Mouse (Mus musculus): ENCODE results near the gene Eif6. TPM values are rescaled to one million over a fixed set of nuclear protein-coding genes. Genes with fewer than 3 reads are reported as not detected.
A peak's percentile ranks its signal among the peaks of the same experiment; 100 is the strongest.

Gene Eif6
- polyA plus RNA-seq, 1 experiment from 2014 or later: 148 TPM

DNA sequence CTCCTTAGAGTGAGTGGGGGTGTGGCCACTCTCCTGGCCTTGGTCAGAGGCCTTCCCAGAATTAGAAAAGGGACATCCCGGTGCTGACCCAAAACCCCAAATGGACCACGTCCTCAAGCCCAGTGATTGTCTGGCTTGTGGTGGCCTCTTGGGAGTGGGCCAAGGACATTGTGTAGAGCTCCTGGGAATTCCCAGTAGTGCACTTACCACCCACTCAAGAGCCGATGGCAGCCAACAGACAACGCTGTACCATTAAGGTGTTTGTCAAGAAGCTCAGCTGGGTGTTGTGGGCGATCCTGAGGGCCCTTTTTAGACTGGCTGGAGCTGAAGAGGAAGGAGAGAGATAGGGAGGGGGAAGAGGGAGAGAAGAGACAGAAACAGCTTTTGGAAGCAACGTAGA is 42.2 kb downstream of the Eif6 start:
- Histone ChIP-seq H3K4me2 (ENCODE audit: low read length) (no peak overlapping the region), H3K9me3 (ENCODE audit: control insufficient read depth, low read length) (no peaks in the 10 kb centered on the region), H3K36me3 (ENCODE audit: control insufficient read depth, insufficient read depth) (no peaks in the 10 kb centered on the region), H3K9ac (replicated peaks; ENCODE audit: low read depth, low read length) (no peak overlapping the region), H3K27ac (ENCODE audit: low read length) (no peak overlapping the region), H3K27me3 (replicated peaks; ENCODE audit: control insufficient read depth, insufficient read depth, low read length) (no peaks in the 10 kb centered on the region), H3K4me1 (replicated peaks; ENCODE audit: control insufficient read depth, insufficient read depth, low read length) (peaks cover 7% of the 10 kb centered on the region; the same call in 1 of the 2 replicates), H3K4me3 (replicated peaks; ENCODE audit: low read length) (no peak overlapping the region)
- ATAC-seq: no peak
- 77% methylated on average over 6 of the region's 6 CpGs for WGBS

DNA sequence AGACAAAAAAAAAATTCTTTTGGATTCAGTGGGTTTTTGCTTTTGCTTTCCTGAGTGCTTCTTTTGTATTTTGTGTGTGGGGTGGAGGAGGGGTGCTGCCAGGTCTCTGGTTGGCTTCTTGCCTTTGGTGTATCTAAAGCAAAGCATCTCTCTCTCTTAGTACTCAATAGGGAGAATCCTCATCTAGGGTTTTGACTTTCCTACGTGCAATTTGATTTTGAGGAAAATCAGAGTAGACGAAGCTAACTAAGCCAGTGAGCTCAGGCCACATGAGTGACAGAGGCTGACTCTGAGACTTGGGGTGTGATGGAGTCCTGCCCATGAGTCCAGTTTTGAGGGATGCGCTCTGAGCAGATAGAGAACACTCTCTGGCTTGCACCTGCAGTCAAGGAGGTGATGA is 47.2 kb downstream of the Eif6 start:
- no peaks in the 10 kb centered on the region for H3K36me3 ChIP-seq (ENCODE audit: control insufficient read depth, insufficient read depth)
- H3K4me3 ChIP-seq (replicated peaks; ENCODE audit: low read length): no peak overlapping the region
- H3K9ac ChIP-seq (replicated peaks; ENCODE audit: low read depth, low read length): no peak overlapping the region
- WGBS: 73% methylated on average over 3 of the region's 3 CpGs
- 0 out of 2 replicates have a peak, but pooled peaks cover 6% of the 10 kb centered on the region for H3K27me3 ChIP-seq (replicated peaks; ENCODE audit: control insufficient read depth, insufficient read depth, low read length)
- no peak for ATAC-seq
- no peak overlapping the region for H3K4me2 ChIP-seq (ENCODE audit: low read length)
- H3K4me1 ChIP-seq (replicated peaks; ENCODE audit: control insufficient read depth, insufficient read depth, low read length): peaks cover 34% of the 10 kb centered on the region
- H3K9me3 ChIP-seq (ENCODE audit: control insufficient read depth, low read length): no peaks in the 10 kb centered on the region
- H3K27ac ChIP-seq (ENCODE audit: low read length): no peak overlapping the region

DNA sequence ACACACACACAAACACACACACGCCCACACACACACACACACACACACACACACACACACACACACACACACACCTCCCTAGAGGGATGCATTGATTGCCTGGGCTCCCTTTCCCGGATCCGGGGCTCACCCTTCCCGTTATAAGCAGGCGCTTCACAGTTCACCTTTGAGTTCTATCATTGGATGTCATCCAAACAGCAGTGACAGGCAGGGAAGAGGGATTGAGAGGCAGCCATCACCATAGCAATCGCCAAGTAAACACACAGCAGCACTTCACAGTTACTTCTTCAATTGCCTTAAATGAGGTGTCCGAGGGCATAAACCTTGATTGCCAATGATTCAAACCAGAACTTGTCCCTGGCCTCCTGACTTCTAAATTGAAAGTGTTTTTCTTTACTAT is 47.7 kb downstream of the Eif6 start:
- no peak for ATAC-seq
- H3K36me3 ChIP-seq (ENCODE audit: control insufficient read depth, insufficient read depth): no peaks in the 10 kb centered on the region
- H3K4me3 ChIP-seq (replicated peaks; ENCODE audit: low read length): no peak overlapping the region
- no peak overlapping the region for H3K9ac ChIP-seq (replicated peaks; ENCODE audit: low read depth, low read length)
- no peaks in the 10 kb centered on the region for H3K9me3 ChIP-seq (ENCODE audit: control insufficient read depth, low read length)
- H3K4me2 ChIP-seq (ENCODE audit: low read length): no peak overlapping the region
- H3K27me3 ChIP-seq (replicated peaks; ENCODE audit: control insufficient read depth, insufficient read depth, low read length): 0 out of 2 replicates have a peak, but pooled peaks cover 6% of the 10 kb centered on the region
- H3K4me1 ChIP-seq (replicated peaks; ENCODE audit: control insufficient read depth, insufficient read depth, low read length): peaks cover 35% of the 10 kb centered on the region
- WGBS: 38% methylated on average over 7 of the region's 7 CpGs
- H3K27ac ChIP-seq (ENCODE audit: low read length): no peak overlapping the region

DNA sequence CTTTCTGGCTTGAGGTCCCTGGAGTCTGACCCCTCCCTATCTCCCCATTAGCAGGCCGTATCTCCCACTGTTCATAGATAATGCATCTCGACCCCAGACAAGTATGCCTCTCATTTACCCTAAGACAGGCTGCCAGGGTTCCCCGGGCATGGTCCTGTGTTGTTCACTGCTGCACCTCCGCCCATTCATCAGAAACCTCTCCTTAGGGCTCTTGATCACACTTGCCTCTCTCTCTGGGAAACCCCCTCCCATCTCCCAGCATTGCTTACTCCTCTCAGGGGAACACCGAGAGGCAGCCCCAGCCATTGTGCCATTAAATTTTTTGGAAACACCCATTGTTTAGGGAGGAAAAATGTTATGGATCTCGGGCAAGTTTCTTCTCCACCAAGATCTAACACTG is 48.7 kb downstream of the Eif6 start:
- Histone ChIP-seq H3K4me1 (replicated peaks; ENCODE audit: control insufficient read depth, insufficient read depth, low read length) (peaks cover 35% of the 10 kb centered on the region), H3K9ac (replicated peaks; ENCODE audit: low read depth, low read length) (no peak overlapping the region), H3K4me2 (ENCODE audit: low read length) (no peak overlapping the region), H3K27me3 (replicated peaks; ENCODE audit: control insufficient read depth, insufficient read depth, low read length) (peaks cover 12% of the 10 kb centered on the region), H3K36me3 (ENCODE audit: control insufficient read depth, insufficient read depth) (no peaks in the 10 kb centered on the region), H3K27ac (ENCODE audit: low read length) (no peak overlapping the region), H3K4me3 (replicated peaks; ENCODE audit: low read length) (no peak overlapping the region), H3K9me3 (ENCODE audit: control insufficient read depth, low read length) (no peaks in the 10 kb centered on the region)
- ATAC-seq: no peak
- 59% methylated on average over 6 of the region's 6 CpGs for WGBS

DNA sequence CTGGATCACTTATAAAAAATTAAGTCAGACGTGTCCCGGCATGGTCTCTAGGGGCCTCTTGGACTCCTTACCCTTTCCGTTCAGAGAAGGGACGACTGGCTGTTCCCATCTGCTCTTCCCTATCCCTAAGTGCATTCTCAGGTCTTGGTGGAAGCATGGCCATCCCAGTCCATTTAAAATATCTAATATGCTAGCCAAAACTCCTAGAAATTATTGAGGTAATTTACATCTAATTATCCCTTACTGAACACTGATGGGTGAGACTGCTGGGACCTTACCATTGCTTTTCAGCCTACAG is 49.1 kb downstream of the Eif6 start:
- Histone ChIP-seq H3K4me3 (replicated peaks; ENCODE audit: low read length) (no peak overlapping the region), H3K9me3 (ENCODE audit: control insufficient read depth, low read length) (no peaks in the 10 kb centered on the region), H3K9ac (replicated peaks; ENCODE audit: low read depth, low read length) (no peak overlapping the region), H3K4me1 (replicated peaks; ENCODE audit: control insufficient read depth, insufficient read depth, low read length) (peaks cover 35% of the 10 kb centered on the region), H3K4me2 (ENCODE audit: low read length) (no peak overlapping the region), H3K27me3 (replicated peaks; ENCODE audit: control insufficient read depth, insufficient read depth, low read length) (peaks cover 12% of the 10 kb centered on the region), H3K27ac (ENCODE audit: low read length) (no peak overlapping the region), H3K36me3 (ENCODE audit: control insufficient read depth, insufficient read depth) (no peaks in the 10 kb centered on the region)
- WGBS: 81% methylated on average over 4 of the region's 4 CpGs
- no peak for ATAC-seq

DNA sequence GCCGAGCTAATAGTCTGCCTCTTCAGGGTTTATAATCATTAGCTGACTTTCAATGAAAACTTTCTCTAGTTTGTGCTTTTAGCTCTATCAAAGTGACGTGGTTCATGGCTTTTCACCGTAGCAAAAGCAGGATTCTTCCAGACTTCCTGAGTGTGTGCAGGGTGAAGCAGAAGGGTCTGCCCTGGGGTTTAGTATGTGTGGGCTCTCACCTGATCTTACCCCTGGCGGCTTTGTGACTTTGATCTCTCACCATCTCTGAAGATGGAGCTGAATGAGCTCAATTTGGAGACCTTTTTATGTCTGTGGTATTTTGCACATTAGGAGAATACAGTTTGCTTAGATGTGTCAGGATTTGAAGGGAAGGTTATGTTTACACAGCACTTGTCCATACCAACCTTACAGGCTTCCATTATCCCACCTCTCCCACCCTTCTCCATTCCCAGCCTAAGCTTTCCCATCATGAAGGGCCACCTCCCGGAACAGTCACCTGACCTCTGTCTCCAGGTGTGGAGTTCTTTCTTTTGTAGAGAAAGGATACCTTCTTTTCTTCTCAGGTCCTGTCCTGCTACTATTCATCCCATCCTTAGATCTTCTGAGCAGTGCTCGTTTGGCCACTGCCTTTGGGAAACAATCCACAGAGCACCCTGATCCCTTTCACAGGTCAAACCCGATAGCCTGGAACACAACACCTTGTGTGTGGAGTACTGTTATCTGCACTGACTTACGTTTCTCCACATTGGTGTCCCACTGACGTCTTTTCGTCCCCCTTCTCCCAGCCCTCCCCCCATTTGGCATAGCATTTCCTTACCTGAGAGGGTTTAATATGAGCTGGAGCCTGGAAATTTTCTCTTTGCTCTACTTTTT is 49.7 kb downstream of the Eif6 start:
- Histone ChIP-seq H3K4me1 (replicated peaks; ENCODE audit: control insufficient read depth, insufficient read depth, low read length) (peaks cover 35% of the 10 kb centered on the region), H3K27me3 (replicated peaks; ENCODE audit: control insufficient read depth, insufficient read depth, low read length) (peaks cover 15% of the 10 kb centered on the region), H3K9me3 (ENCODE audit: control insufficient read depth, low read length) (no peaks in the 10 kb centered on the region), H3K4me3 (replicated peaks; ENCODE audit: low read length) (no peak overlapping the region), H3K27ac (ENCODE audit: low read length) (no peak overlapping the region), H3K36me3 (ENCODE audit: control insufficient read depth, insufficient read depth) (no peaks in the 10 kb centered on the region), H3K9ac (replicated peaks; ENCODE audit: low read depth, low read length) (no peak overlapping the region), H3K4me2 (ENCODE audit: low read length) (no peak overlapping the region; the same call in 1 of the 2 replicates)
- 69% methylated on average over 10 of the region's 10 CpGs for WGBS
- ATAC-seq: no peak

DNA sequence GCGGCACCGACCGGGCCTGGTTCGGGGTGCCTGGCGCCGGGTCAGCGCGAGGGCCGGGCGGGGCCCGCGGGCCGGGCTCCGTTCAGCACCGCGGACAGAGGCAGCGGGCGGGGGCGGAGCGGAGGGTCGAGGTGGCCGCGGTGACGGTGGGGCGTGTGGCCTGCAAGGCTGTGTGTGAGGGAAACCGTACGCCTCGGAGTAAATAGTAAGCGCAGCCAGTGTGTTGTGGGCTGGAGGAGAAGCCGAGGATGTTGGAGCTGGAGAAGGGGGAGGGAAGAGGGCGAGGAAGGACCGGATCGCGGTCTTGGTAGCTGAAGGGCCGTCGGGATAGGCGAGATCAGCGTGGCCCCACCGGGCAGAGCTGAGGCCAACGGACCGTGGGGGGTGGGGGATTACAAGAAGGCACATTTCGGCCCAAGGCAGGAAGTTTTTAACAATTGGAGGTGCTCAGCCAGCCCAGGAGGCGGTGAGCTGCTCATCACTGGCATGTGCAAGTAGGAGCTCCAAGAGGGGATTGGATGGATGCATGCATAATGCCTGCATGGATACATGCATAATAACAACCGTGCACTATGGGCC is 51.0 kb downstream of the Eif6 start:
- WGBS: under 1% methylated on average over 38 of the region's 44 CpGs
- peak; percentile 84 for ATAC-seq
- peak overlapping the region; percentile 76 for H3K4me3 ChIP-seq (replicated peaks; ENCODE audit: low read length)
- no peaks in the 10 kb centered on the region for H3K9me3 ChIP-seq (ENCODE audit: control insufficient read depth, low read length)
- peak overlapping the region; percentile 58 for H3K4me2 ChIP-seq (ENCODE audit: low read length)
- peaks cover 15% of the 10 kb centered on the region for H3K27me3 ChIP-seq (replicated peaks; ENCODE audit: control insufficient read depth, insufficient read depth, low read length)
- peak overlapping the region; percentile 92 for H3K9ac ChIP-seq (replicated peaks; ENCODE audit: low read depth, low read length)
- H3K27ac ChIP-seq (ENCODE audit: low read length): peak overlapping the region; percentile 59
- H3K4me1 ChIP-seq (replicated peaks; ENCODE audit: control insufficient read depth, insufficient read depth, low read length): peaks cover 35% of the 10 kb centered on the region
- H3K36me3 ChIP-seq (ENCODE audit: control insufficient read depth, insufficient read depth): no peaks in the 10 kb centered on the region

- peak; percentile 49; the same call in 1 of the 2 replicates for ATAC-seq
- 3% methylated on average over 40 of the region's 100 CpGs for WGBS
- Histone ChIP-seq H3K36me3 (ENCODE audit: control insufficient read depth, insufficient read depth) (no peaks in the 10 kb centered on the region), H3K4me2 (ENCODE audit: low read length) (peak within 1 kb of the TSS; percentile 80), H3K27ac (ENCODE audit: low read length) (peak within 1 kb of the TSS; percentile 59), H3K4me3 (replicated peaks; ENCODE audit: low read length) (peak within 1 kb of the TSS; percentile 76), H3K27me3 (replicated peaks; ENCODE audit: control insufficient read depth, insufficient read depth, low read length) (peaks cover 15% of the 10 kb centered on the region), H3K9ac (replicated peaks; ENCODE audit: low read depth, low read length) (peak within 1 kb of the TSS; percentile 92), H3K9me3 (ENCODE audit: control insufficient read depth, low read length) (no peaks in the 10 kb centered on the region), H3K4me1 (replicated peaks; ENCODE audit: control insufficient read depth, insufficient read depth, low read length) (peaks cover 35% of the 10 kb centered on the region)
Observed at GRCm38 (mm10) chr2:155774927-155775684, 51.6 kb downstream of the Eif6 start, which contains the start of gene Mmp24. Gene Mmp24, plus strand, starts transcription at chr2:155775342.

DNA sequence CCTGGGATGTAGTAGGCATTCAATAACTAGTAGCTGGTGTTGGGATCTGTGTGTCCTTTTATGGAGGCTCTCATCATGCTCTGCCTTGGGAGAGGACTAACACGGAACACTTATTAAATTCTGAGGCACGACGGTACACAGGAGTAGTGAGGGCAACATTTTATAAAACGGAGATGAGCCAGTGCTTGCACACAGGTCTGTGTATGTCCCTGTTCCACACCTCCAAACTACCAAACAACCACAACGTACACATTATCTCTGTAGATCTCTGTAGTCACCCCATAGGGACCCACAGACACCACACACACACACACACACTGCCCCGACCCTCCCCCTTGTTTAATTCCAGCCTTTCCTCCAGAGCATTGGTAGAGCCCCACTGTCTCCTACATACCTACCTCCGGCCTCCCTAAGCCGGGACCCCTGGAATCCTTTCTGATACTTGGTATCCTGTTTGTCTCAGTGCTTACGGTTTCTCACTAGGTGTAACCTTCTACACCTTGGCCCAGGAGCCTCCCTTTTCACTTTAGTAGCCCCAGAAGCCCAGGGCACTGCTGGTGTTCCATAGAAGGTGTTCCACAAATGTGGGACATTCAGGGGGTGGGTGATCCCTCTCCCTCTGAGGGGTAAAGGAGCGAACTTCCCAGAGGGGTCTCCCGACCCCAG is 52.3 kb downstream of the Eif6 start:
- H3K4me2 ChIP-seq (ENCODE audit: low read length): peak overlapping the region; percentile 80
- 56% methylated on average over 11 of the region's 11 CpGs for whole genome bisulfite sequencing
- peaks cover 15% of the 10 kb centered on the region for H3K27me3 ChIP-seq (replicated peaks; ENCODE audit: control insufficient read depth, insufficient read depth, low read length)
- peak overlapping the region; percentile 76 for H3K4me3 ChIP-seq (replicated peaks; ENCODE audit: low read length)
- no peaks in the 10 kb centered on the region for H3K9me3 ChIP-seq (ENCODE audit: control insufficient read depth, low read length)
- H3K36me3 ChIP-seq (ENCODE audit: control insufficient read depth, insufficient read depth): no peaks in the 10 kb centered on the region
- H3K9ac ChIP-seq (replicated peaks; ENCODE audit: low read depth, low read length): peak overlapping the region; percentile 92
- ATAC-seq: no peak
- H3K4me1 ChIP-seq (replicated peaks; ENCODE audit: control insufficient read depth, insufficient read depth, low read length): peaks cover 33% of the 10 kb centered on the region
- no peak overlapping the region for H3K27ac ChIP-seq (ENCODE audit: low read length)
